Mouse (Mus musculus) ES-Bruce4 (cell line): ENCODE measurements around the gene Fundc1. TPM values are rescaled to one million over a fixed set of nuclear protein-coding genes. Genes with fewer than 3 reads are reported as not detected.
A peak's percentile ranks its signal among the peaks of the same experiment; 100 is the strongest.

ENCODE experiments used
- H3K27ac ChIP-seq: 2 replicates; pipeline ENCODE4 v1.5.1; 2012; ENCODE audit warnings: low read length, inconsistent platforms; ENCODE audit not compliant: insufficient read depth
- H3K27me3 ChIP-seq: 2 replicates; pipeline ENCODE4 v1.6.1; 2012; ENCODE audit warnings: mild to moderate bottlenecking, low read length, inconsistent platforms; ENCODE audit not compliant: control insufficient read depth, poor library complexity, insufficient read depth, severe bottlenecking
- H3K36me3 ChIP-seq: 2 replicates; pipeline ENCODE4 v1.6.1; 2012; ENCODE audit warnings: inconsistent platforms, mild to moderate bottlenecking, low read length, moderate library complexity; ENCODE audit not compliant: control insufficient read depth, poor library complexity, insufficient read depth, severe bottlenecking
- H3K4me1 ChIP-seq: one replicate; pipeline ENCODE4 v1.8.1; 2011; ENCODE audit warnings: low read length; ENCODE audit not compliant: control insufficient read depth, insufficient read depth
- H3K4me3 ChIP-seq: 2 replicates; pipeline ENCODE4 v1.5.1; 2011; ENCODE audit warnings: low read depth, mild to moderate bottlenecking, low read length
- H3K9ac ChIP-seq: 2 replicates; pipeline ENCODE4 v1.6.1; 2012; ENCODE audit warnings: low read depth, mild to moderate bottlenecking, inconsistent platforms; ENCODE audit not compliant: poor library complexity, severe bottlenecking
- H3K9me3 ChIP-seq: replicated peaks from 2 replicates; pipeline ENCODE4 v1.6.1; 2012; ENCODE audit warnings: mild to moderate bottlenecking, low read length, inconsistent platforms; ENCODE audit not compliant: control insufficient read depth, poor library complexity, insufficient read depth, severe bottlenecking
- CTCF ChIP-seq: IDR thresholded peaks from one replicate; pipeline ENCODE4 v1.8.1; 2011; ENCODE audit warnings: low read depth, low read length
- EP300 ChIP-seq: IDR thresholded peaks from 2 replicates; pipeline ENCODE4 v1.6.1; 2011; ENCODE audit warnings: low read depth, low read length; ENCODE audit not compliant: insufficient read depth
- POLR2A ChIP-seq: IDR thresholded peaks from one replicate; pipeline ENCODE4 v1.8.1; 2011; ENCODE audit warnings: low read length; ENCODE audit not compliant: insufficient read depth
- polyA plus RNA-seq: library from polyadenylated mRNA; stranded (reverse); fragments of >200 nt; gene quantifications from 2 replicates; pipeline ENCODE4 v1.2.4, GENCODE M21; 2011; ENCODE audit warnings: low read depth; ENCODE audit not compliant: missing spikeins, insufficient read depth, insufficient read length

The Fundc1 gene
- polyA plus RNA-seq, 1 experiment, result 31.3 TPM

GRCm38 (mm10) chrX:17571271-17571620 lies 879 bp downstream of the Fundc1 start:
- Histone ChIP-seq H3K9ac (0 out of 2 replicates have a peak overlapping the region, but pooled peaks have one; percentile 29), H3K27me3 (no peaks in the 10 kb centered on the region), H3K4me3 (peak overlapping the region; percentile 92; the same call in 1 of the 2 replicates), H3K27ac (peak overlapping the region; percentile 44), H3K9me3 (no peaks in the 10 kb centered on the region), H3K36me3 (no peaks in the 10 kb centered on the region), H3K4me1 (no peaks in the 10 kb centered on the region)
- TF ChIP-seq EP300, result no peak
- TF ChIP-seq CTCF, result no peak
- TF ChIP-seq POLR2A, result no peak

- Histone ChIP-seq H3K27ac (no peak overlapping the region), H3K36me3 (no peaks in the 10 kb centered on the region), H3K9ac (no peak overlapping the region), H3K4me3 (no peak overlapping the region), H3K27me3 (no peaks in the 10 kb centered on the region), H3K4me1 (no peaks in the 10 kb centered on the region), H3K9me3 (no peaks in the 10 kb centered on the region)
- TF ChIP-seq CTCF (no peak), EP300 (no peak), POLR2A (no peak)
Measured at GRCm38 (mm10) chrX:17568670-17569069, 3.5 kb downstream of the Fundc1 start.

- no peak for TF ChIP-seq CTCF
- H3K9ac ChIP-seq, result no peak overlapping the region
- H3K4me3 ChIP-seq, result no peak overlapping the region
- no peaks in the 10 kb centered on the region for H3K9me3 ChIP-seq
- H3K4me1 ChIP-seq, result no peaks in the 10 kb centered on the region
- no peaks in the 10 kb centered on the region for H3K27me3 ChIP-seq
- no peak overlapping the region for H3K27ac ChIP-seq
- no peaks in the 10 kb centered on the region for H3K36me3 ChIP-seq
Measured at GRCm38 (mm10) chrX:17565743-17566142, 6.4 kb downstream of the Fundc1 start.

GRCm38 (mm10) chrX:17564732-17565131 lies 7.4 kb downstream of the Fundc1 start:
- H3K36me3 ChIP-seq, result no peaks in the 10 kb centered on the region
- TF ChIP-seq EP300, result no peak
- no peak for TF ChIP-seq CTCF
- TF ChIP-seq POLR2A, result no peak
- H3K9ac ChIP-seq, result no peak overlapping the region
- H3K4me3 ChIP-seq, result no peak overlapping the region
- no peak overlapping the region for H3K27ac ChIP-seq
- no peaks in the 10 kb centered on the region for H3K27me3 ChIP-seq
- H3K4me1 ChIP-seq, result no peaks in the 10 kb centered on the region
- no peaks in the 10 kb centered on the region for H3K9me3 ChIP-seq

- no peak overlapping the region for H3K27ac ChIP-seq
Measured at GRCm38 (mm10) chrX:17558746-17559145, 13.4 kb downstream of the Fundc1 start.

DNA sequence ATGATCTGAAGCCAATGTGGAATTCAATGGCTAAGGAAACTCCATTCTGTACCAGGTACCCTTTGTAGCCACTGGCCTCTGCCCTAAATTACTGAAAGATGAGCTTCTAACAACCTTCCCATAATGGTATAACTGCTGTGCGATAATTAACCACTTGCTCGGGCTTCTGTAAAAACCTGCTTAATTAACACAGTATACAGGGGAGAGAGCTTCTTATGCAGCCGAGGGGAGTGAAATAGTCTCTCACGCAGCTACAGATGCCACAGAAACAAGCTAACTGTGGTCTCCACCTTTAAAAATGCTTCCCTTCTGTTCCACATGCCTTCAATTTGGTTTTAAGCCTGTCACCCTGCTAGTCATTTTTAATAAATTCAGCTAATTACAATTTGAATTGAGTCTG lies 17.6 kb downstream of the Fundc1 start:
- H3K27me3 ChIP-seq, result no peaks in the 10 kb centered on the region
- TF ChIP-seq POLR2A (no peak), CTCF (no peak), EP300 (no peak)
- no peaks in the 10 kb centered on the region for H3K4me1 ChIP-seq
- H3K4me3 ChIP-seq, result no peak overlapping the region
- H3K9me3 ChIP-seq, result no peaks in the 10 kb centered on the region
- no peaks in the 10 kb centered on the region; the same call in 1 of the 2 replicates for H3K36me3 ChIP-seq
- H3K27ac ChIP-seq, result no peak overlapping the region
- H3K9ac ChIP-seq, result no peak overlapping the region

More at GRCm38 (mm10) chrX:17558746-17559145, 13.4 kb downstream of the Fundc1 start:
- Histone ChIP-seq H3K27me3 (no peaks in the 10 kb centered on the region), H3K9ac (no peak overlapping the region), H3K9me3 (no peaks in the 10 kb centered on the region), H3K4me3 (no peak overlapping the region), H3K36me3 (no peaks in the 10 kb centered on the region; the same call in 1 of the 2 replicates), H3K4me1 (no peaks in the 10 kb centered on the region)
- no peak for TF ChIP-seq POLR2A
- no peak for TF ChIP-seq EP300
- TF ChIP-seq CTCF, result no peak
